Mouse (Mus musculus) heart, embryonic 11.5 days (tissue): ENCODE results near the gene Fkbp5. TPM values are rescaled to one million over a fixed set of nuclear protein-coding genes. Genes with fewer than 3 reads are reported as not detected.

Source experiments
- ATAC-seq: fragments of 200-750 bp; cut with Nextera tagmentation; replicated peaks from 2 replicates; pipeline ENCODE4 v1.8.0; 2017; ENCODE audit warnings: moderate library complexity; ENCODE audit not compliant: insufficient number of reproducible peaks, low FRiP score, low TSS enrichment
- H3K27ac ChIP-seq: fragments of 300-500 bp; sonication (generic); 2 replicates; pipeline ENCODE4 v1.5.1; 2014; ENCODE audit warnings: mild to moderate bottlenecking, low read depth, low read length
- H3K27me3 ChIP-seq: fragments of 300-500 bp; sonication (generic); 2 replicates; pipeline ENCODE4 v1.6.1; 2014; ENCODE audit warnings: mild to moderate bottlenecking, low read length, mixed read lengths; ENCODE audit not compliant: control insufficient read depth, insufficient read depth
- H3K36me3 ChIP-seq: fragments of 300-500 bp; sonication (generic); 2 replicates; pipeline ENCODE4 v1.6.1; 2014; ENCODE audit warnings: mild to moderate bottlenecking, low read length, moderate library complexity, mixed read lengths; ENCODE audit not compliant: control insufficient read depth, insufficient read depth
- H3K4me1 ChIP-seq: fragments of 300-500 bp; sonication (generic); 2 replicates; pipeline ENCODE4 v1.6.1; 2014; ENCODE audit warnings: low read length; ENCODE audit not compliant: control insufficient read depth, insufficient read depth
- H3K4me2 ChIP-seq: fragments of 300-500 bp; sonication (generic); 2 replicates; pipeline ENCODE4 v1.6.1; 2014; ENCODE audit warnings: mild to moderate bottlenecking, moderate library complexity
- H3K4me3 ChIP-seq: fragments of 300-500 bp; sonication (generic); 2 replicates; pipeline ENCODE4 v1.5.1; 2014; ENCODE audit warnings: low read depth, low read length
- H3K9ac ChIP-seq: fragments of 300-500 bp; sonication (generic); 2 replicates; pipeline ENCODE4 v1.6.1; 2014; ENCODE audit warnings: mild to moderate bottlenecking, low read depth, low read length, moderate library complexity
- H3K9me3 ChIP-seq: fragments of 300-500 bp; sonication (generic); replicated peaks from 2 replicates; pipeline ENCODE4 v1.6.1; 2016; ENCODE audit warnings: low read length; ENCODE audit not compliant: control insufficient read depth
- WGBS: fragments of 180-500 bp; shearing (Covaris S2); extraction: QIAGEN DNeasy Blood & Tissue Kit; methylation state at CpG from one replicate; pipeline ENCODE4 v1.1.7; 2014; ENCODE audit not compliant: insufficient replicate concordance; 5-methylcytosine and 5-hydroxymethylcytosine counted together
- polyA plus RNA-seq: library from polyadenylated mRNA; unstranded; fragments of >200 nt; fragmentation: Nextera tagmentation; extraction: Ambion mirVana; gene quantifications from 2 replicates; pipeline ENCODE4 v1.2.1, GENCODE M21; 2014

Fkbp5 gene
- polyA plus RNA-seq, 1 experiment from 2014 or later = 5.8 TPM

DNA sequence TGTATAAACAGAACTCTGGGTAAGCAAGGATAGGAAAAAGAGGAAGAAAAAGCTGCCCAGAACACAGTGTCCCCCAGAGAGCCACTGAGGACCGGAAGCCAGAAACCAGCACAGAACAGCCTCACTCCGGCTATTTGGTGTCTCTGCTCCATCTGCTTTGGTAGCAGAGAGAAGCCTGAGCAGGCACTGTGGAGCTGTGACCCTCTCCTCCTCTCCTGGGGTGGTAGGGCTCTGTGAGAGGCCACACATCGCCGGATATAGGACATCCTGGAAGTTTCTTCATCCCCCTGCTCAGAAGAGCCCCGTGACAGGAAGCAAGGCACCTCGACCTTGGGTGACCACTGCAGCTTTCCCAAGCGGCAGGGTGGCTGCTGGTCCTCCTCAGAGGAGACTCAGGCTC lies 3.5 kb downstream of the Fkbp5 start:
- no peak for ATAC-seq
- Histone ChIP-seq H3K9me3 (no peaks in the 10 kb centered on the region), H3K27me3 (peaks cover 21% of the 10 kb centered on the region), H3K4me3 (no peak overlapping the region), H3K27ac (no peak overlapping the region), H3K4me2 (no peak overlapping the region), H3K9ac (no peak overlapping the region), H3K36me3 (no peaks in the 10 kb centered on the region), H3K4me1 (peaks cover 19% of the 10 kb centered on the region)
- WGBS = 40% methylated on average over 7 of the region's 7 CpGs

DNA sequence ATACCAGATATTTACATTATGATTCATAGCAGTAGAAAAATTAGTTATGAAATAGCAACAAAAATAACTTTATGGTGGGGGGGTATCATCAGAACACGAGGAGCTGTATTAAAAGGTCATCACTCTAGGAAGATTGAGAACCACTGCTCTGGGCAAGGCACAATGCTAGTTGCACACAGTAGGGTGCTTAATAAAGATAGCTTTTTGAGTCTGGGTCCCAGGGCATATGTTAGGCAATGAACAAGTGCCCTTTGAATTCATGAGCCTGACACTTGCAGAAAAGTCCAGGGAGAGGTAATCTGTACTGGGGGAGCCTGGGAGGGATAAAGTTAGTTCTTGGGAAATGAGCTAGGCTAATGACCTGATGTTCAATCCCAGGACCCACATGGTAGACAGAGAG lies 4.0 kb downstream of the Fkbp5 start:
- H3K27ac ChIP-seq = no peak overlapping the region
- H3K9me3 ChIP-seq = no peaks in the 10 kb centered on the region
- no peak overlapping the region for H3K4me2 ChIP-seq
- no peak overlapping the region for H3K9ac ChIP-seq
- H3K27me3 ChIP-seq = peaks cover 16% of the 10 kb centered on the region
- peaks cover 17% of the 10 kb centered on the region for H3K4me1 ChIP-seq
- ATAC-seq = no peak
- 63% methylated on average over 1 of the region's 1 CpGs for WGBS
- H3K4me3 ChIP-seq = no peak overlapping the region
- H3K36me3 ChIP-seq = no peaks in the 10 kb centered on the region

DNA sequence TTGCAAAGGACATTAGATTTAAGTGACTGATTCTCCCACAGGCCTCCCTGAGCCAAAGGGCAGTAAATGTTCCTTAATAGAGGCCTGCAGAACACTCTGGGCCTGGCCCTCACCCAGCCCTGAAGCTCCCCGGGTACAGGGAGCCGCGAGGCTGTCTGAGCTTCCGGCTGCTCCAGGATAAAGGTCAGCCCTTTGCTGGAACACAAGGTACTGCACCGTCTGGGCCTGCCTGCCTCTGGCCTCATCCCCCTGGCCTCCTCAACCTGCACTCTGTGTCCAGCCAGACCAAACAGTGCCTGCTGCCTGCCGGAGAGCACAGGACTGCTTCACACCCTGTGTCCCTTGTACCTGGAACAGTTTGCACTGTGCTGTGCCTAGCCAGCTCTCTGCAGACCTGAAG lies 4.6 kb downstream of the Fkbp5 start:
- no peak overlapping the region for H3K9ac ChIP-seq
- ATAC-seq = no peak
- 51% methylated on average over 6 of the region's 6 CpGs for WGBS
- no peaks in the 10 kb centered on the region for H3K36me3 ChIP-seq
- no peaks in the 10 kb centered on the region for H3K9me3 ChIP-seq
- peaks cover 14% of the 10 kb centered on the region for H3K4me1 ChIP-seq
- no peak overlapping the region for H3K4me3 ChIP-seq
- no peak overlapping the region for H3K4me2 ChIP-seq
- H3K27me3 ChIP-seq = peaks cover 14% of the 10 kb centered on the region
- H3K27ac ChIP-seq = no peak overlapping the region

DNA sequence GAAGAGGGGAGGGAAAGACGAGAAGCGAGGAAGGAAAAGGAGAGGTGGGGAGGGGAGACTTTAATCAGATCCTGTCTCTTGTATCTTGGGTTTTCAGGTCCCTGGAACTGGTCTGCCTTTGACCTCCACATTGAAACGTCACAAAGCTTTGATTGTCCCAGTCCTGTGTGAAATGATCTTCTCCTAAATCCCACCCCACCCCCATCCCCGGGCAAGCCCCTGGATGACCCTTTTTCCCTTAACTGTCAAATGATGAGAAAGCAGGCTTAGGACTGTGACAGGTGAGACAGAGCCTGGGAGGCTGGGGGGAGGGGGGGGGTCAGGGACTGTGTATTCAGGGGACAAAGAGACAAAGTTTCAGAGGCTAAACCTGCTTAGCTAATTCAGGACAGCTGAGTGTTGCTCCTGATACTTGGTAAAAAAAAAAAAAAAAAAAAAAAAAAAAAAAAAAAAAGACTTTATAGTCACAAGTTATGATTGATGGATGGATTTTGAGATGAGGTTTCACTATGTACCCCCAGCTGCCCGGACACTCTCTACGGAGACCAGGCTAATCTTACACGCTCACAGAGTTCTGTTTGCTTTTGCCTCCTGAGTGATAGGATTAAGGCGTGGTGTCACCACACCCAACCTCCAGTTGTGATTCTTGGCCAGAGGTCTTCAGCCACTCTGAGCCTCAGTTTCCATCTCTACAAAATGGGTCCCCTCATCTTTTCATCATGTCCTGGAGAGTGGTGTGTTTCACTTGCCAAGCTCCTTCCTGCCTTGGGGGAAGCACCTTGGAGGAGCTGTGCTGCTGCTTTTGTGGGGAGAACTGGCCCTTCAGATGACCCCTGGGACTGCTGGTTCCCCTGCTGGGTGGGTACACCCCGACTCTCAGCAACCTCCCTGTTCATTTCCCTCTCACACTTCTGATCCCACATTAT lies 5.4 kb downstream of the Fkbp5 start:
- H3K36me3 ChIP-seq = no peaks in the 10 kb centered on the region
- no peak overlapping the region for H3K27ac ChIP-seq
- H3K27me3 ChIP-seq = peaks cover 11% of the 10 kb centered on the region; the same call in 1 of the 2 replicates
- 25% methylated on average over 9 of the region's 9 CpGs for WGBS
- H3K4me1 ChIP-seq = peaks cover 18% of the 10 kb centered on the region
- no peak for ATAC-seq
- H3K4me2 ChIP-seq = no peak overlapping the region
- H3K9ac ChIP-seq = no peak overlapping the region
- H3K4me3 ChIP-seq = no peak overlapping the region
- no peaks in the 10 kb centered on the region for H3K9me3 ChIP-seq

DNA sequence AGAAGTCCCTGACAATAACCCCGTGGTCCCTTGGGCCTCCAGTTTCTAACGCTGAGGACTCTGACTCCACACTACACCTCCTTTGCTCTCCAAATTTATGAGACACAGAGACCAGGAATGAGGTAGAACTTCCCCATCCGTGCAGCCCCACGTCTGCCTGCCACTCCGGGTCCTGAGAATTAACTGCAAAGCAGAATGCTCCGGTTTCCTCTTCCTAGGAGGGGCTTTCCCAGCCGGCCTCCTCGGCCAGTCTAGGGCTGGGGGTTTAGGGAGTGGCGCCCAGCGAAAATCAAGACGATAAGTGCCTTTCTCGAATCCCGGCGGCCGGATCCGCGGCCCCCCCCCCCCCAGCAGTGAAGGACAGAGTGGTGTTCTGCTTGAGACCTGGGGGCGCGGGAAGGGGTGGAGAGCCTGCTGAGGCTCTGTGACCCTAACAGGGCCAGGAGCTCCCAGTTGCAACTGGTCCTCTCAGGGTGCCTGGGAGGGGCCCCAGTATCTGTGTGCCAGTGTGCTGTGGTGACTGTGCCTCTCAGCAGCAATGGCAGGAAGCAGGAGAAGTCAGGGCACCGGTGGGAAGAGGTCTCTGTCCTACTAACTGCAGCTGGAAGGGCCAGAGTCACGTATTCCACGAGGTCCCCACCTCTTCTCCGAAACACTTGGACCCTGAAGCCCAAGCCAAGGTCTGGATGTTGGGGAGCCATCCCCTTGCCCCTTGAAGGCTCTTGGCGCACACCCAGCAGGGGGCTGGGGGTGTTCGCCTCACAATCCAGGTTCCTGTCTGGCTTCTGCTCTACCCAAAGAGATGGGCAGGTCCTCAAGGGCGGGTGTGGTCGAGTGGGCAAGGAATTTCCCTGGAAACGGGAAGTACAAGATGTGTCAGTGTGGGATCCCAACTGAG lies 6.6 kb downstream of the Fkbp5 start:
- no peaks in the 10 kb centered on the region for H3K36me3 ChIP-seq
- peak overlapping the region; percentile 63 for H3K4me2 ChIP-seq
- H3K4me1 ChIP-seq = peaks cover 21% of the 10 kb centered on the region
- peak overlapping the region; percentile 58 for H3K9ac ChIP-seq
- 4% methylated on average over 28 of the region's 28 CpGs for WGBS
- peak overlapping the region; percentile 24 for H3K4me3 ChIP-seq
- H3K27ac ChIP-seq = peak overlapping the region; percentile 35
- H3K27me3 ChIP-seq = peaks cover 11% of the 10 kb centered on the region; the same call in 1 of the 2 replicates
- ATAC-seq = no peak
- no peaks in the 10 kb centered on the region for H3K9me3 ChIP-seq

DNA sequence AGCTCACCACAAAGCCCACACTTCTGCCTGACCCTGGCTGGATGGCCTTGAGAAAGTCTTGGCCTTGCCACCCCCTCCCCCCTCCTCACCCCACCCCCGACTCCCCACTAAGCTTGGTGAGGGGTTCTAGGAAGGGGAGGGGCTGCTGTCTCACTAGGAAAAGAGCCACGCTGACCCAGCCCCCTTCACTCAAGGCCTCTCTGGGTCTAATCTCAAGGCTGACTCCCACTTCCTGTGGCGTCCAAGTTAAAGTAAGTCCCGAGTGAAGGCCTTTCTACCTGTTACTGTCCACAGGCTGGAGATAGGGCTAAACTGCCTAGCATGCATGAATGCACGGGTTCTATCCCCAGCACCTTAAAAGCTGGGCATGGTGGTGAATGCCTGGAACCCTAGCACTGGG lies 9.8 kb downstream of the Fkbp5 start:
- ATAC-seq = no peak
- H3K4me2 ChIP-seq = no peak overlapping the region
- no peaks in the 10 kb centered on the region for H3K36me3 ChIP-seq
- no peak overlapping the region for H3K27ac ChIP-seq
- no peak overlapping the region for H3K4me3 ChIP-seq
- 10% methylated on average over 5 of the region's 5 CpGs for WGBS
- H3K9ac ChIP-seq = no peak overlapping the region; the same call in 1 of the 2 replicates
- no peaks in the 10 kb centered on the region for H3K27me3 ChIP-seq
- peaks cover 21% of the 10 kb centered on the region for H3K4me1 ChIP-seq
- H3K9me3 ChIP-seq = no peaks in the 10 kb centered on the region

DNA sequence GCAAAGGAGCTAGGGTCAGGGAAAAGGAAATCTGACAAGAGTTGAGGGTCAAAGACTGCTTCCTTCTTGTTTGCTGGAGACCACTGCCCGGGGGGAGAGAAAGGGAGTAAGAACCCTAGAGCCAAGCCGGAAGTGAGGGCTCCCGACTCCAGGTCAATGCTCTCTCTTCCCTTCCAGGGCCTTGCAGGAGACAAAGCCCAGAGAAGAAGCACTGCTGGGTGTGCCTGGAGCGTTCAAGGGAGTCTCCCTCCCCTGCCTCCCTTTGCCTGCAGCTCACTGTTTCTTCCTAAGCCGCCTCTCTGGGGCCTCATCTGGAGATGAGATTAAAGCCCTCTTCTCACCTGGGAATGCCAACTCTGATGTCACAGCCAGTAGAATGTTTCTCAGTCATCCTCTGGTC lies 10.4 kb downstream of the Fkbp5 start:
- Histone ChIP-seq H3K9me3 (no peaks in the 10 kb centered on the region), H3K4me3 (no peak overlapping the region), H3K27me3 (no peaks in the 10 kb centered on the region), H3K9ac (no peak overlapping the region), H3K4me2 (no peak overlapping the region), H3K4me1 (peaks cover 21% of the 10 kb centered on the region), H3K27ac (no peak overlapping the region), H3K36me3 (no peaks in the 10 kb centered on the region)
- ATAC-seq = no peak
- WGBS = 11% methylated on average over 5 of the region's 5 CpGs

DNA sequence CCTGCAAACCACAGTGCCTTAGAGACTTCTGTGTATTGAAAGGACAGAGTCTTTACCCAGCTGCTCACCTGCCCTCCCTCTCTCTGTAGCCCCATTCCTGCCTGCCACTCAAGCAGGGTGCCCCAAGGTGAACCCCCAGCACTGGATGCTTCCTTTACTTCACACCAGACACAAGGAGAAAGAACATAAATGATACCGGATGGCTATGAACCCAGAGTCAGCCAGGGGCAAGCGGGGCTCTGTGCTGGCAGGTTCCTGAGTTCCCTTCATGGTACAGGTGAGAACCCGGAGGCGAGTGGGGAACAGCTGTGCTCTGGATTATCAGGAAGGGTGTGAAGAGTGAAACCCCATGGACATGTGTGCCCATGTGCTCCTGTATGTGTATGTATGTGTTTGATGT lies 11.7 kb downstream of the Fkbp5 start:
- H3K27ac ChIP-seq = no peak overlapping the region
- peaks cover 15% of the 10 kb centered on the region for H3K4me1 ChIP-seq
- H3K4me2 ChIP-seq = no peak overlapping the region
- no peak overlapping the region for H3K9ac ChIP-seq
- no peaks in the 10 kb centered on the region for H3K9me3 ChIP-seq
- no peaks in the 10 kb centered on the region for H3K36me3 ChIP-seq
- no peak overlapping the region for H3K4me3 ChIP-seq
- no peak for ATAC-seq
- 80% methylated on average over 4 of the region's 4 CpGs for WGBS
- H3K27me3 ChIP-seq = no peaks in the 10 kb centered on the region
